Mouse (Mus musculus) cerebral cortex, adult 2 months (tissue): ENCODE data around the gene Pde8a.

Experiments
- WGBS: fragments of 180-500 bp; shearing (Covaris S2); methylation state at CpG from one replicate; pipeline ENCODE4 v1.1.7; 2018; 5-methylcytosine and 5-hydroxymethylcytosine counted together

The Pde8a gene

DNA sequence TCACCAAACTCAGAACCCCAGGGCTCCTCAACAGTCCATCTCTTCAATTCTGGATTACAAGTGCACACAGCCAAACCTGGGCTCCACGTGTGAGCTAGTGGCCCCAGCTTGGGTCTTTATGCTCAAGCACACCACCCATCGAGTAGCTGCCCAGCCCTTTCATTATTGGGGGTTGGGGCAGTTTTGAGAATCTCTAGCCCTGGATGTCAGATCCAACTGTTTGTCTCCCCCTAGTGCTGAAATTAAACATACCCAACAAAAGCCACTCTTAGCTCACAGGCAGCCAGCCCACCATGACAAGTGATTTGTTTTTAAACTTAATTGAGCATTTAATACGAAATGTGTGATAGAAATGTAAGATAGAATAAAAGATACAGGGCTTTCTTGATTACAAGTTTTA, 128.2 kb downstream of the Pde8a start:
- 21% methylated on average over 3 of the region's 3 CpGs for WGBS

DNA sequence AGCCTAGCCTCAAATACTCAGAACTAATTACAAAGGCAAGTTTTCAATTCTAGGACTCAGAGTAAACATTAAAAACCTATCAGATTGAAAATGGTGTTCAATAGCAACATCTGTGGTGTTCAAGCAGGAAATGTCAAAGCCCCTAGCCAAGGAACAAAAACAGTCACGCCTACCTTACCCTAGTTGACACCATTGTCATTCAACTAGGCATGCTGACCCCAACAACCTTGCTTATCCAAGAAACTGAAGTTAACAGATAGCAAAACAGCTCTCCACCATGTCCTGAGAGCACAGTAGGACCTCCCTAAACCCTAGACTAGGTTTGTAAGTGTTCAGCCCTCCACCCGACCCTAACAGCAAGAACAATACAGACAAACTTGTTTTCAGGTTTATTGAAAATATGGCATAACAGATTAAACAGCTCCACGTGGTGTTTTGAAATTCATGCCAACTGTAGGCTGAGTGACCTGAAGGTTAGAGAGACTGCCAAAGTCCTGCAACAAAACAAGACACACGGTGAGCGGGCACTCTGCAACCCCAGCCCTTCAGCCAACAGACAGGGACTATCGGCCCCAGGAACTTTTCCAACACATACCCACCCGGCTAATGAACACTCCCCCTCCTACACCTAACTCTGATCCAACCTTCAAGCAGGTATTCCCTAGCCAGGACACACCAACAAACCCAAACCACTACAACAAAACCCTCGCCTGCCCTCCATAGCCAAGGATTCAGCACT, 129.1 kb downstream of the Pde8a start:
- WGBS: 51% methylated on average over 8 of the region's 8 CpGs

DNA sequence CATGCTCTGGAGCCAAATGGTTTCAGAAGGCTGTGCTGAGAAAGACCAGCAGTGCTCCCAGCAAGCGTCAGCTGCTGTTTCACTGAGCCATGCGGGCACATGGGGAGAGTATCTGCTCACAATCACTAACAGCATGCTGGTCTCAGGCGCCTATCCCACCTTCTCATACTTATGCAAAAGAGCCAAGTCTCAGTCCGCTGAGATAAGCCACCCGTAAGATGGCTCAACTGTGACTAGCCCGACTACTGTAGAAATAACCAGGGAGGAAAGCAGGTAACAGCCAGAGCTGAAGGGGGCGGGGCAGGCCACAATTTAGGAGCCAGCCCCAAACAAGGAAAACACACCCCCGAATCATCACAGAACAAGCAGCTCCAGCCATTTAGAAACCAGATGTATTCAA, 129.9 kb downstream of the Pde8a start:
- 25% methylated on average over 8 of the region's 8 CpGs for WGBS

DNA sequence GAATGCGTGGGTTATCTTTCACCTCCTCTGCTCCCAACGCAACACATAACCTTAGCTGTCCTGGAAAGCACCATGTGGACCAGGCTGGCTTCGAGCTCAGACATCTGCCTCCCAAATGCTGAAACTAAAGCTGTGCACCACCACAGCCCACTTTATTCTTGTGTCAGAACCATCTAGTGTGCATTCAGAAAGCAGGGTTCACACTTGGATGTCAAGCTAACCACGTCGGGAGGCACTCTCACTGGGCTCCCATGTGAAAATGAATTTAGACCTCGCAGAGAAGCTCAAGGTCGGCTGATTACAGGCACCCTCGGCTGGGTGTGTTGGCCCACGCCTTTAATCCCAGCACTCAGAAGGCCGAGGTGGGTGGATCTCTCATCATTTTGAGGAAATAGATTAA, 130.4 kb downstream of the Pde8a start:
- 5% methylated on average over 10 of the region's 10 CpGs for WGBS

DNA sequence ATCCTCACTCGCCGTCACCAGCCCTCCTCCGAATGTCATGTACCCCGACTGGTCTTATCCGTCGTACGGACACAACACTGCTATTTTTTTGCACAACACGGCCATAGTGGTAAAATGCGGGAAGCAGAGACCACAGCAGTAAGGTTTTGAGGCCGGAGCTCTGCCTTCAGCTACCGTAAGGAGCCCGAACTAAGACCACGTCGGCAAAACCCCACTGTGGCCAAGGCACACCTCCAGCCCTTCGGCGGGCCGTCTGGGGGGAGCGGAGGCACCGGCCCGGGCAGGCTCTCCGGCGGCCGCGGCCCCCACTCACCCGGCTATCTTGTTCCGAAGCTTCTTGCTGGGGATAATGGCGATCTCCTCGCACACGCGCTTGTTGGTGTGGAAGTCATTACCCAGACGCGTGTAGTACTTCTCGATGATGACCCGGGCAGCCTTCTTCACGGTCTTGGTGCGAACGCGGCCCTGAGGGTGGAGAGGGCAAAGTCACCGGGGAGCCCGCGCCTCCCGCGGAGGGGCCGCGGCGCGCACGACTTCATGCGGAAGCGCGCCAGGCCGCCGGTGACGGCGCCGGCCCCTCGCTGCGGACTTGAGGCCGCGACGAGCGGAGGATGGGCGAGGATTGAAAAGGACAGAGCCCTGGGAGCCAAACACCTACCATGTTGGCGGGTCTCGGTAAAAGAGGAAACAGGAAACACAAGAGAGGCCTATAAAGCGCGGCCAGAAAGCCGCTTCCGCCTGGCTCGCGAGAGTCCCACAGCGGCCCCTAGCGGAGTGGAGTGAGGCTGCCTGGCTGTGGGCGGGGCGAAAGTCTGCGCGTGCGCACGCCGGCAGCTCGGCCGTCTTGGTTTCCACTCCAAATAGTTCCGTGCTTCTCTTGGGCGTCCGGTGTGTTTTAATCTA, 131.4 kb downstream of the Pde8a start, which contains the start of gene Rps17:
TSS of gene Rps17 (minus strand) at position 711 of the 903 bp plus-strand sequence.
- under 1% methylated on average over 85 of the region's 85 CpGs for WGBS

DNA sequence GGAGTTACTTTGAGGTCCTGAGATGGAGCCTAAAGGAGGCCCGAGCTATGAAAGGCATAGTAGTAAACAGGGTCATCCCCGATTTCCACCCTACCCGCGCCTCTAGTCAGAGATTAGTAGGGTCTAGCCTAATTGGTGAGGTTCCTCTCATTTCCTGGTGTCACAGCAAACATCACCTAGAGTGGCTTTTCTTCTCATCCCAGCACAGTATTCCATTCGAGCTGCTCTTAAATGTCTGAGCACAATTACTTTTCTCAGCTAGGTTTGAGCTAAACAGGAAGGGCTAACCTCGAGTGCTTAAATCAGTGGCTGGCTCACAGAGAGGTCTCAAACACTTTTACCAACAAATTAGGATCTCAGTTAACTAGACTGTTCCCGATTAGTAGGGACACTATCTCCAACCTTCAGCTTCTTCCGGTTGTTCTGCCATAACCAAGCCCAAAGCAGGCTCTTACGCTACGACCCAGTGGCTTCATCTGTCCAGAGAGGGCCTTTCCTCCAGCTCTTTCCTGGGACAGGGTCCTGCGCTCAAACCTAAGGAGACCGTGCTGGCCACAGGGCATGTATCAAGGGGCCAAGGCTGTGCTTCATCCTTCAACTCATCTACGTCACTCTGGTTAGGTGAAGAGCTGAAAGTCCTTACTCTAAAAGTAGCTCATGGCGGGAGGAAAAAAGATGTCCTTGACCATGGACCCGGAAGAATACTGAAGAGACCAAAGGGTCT, 132.2 kb downstream of the Pde8a start:
- 61% methylated on average over 15 of the region's 15 CpGs for WGBS

DNA sequence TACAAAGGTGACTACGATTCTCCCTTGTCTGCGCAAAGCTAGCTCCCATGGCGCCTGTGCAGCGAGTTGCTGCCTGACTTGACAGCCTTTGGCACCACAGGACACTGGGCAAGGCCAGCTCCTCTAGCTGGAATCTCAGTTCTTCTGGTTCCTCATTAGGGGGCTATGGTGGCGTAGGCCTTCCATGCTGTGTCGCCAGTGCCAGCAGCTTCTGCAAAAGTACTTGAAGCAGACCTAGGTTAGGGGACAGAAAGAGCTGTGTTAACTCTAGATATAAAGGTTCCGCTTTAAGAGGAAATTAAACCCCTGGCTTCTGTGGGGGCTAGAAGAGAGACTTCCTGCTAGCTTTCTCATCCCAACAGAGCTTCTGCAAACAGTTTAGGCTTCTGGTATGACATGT, 134.8 kb downstream of the Pde8a start:
- WGBS: 65% methylated on average over 7 of the region's 7 CpGs

DNA sequence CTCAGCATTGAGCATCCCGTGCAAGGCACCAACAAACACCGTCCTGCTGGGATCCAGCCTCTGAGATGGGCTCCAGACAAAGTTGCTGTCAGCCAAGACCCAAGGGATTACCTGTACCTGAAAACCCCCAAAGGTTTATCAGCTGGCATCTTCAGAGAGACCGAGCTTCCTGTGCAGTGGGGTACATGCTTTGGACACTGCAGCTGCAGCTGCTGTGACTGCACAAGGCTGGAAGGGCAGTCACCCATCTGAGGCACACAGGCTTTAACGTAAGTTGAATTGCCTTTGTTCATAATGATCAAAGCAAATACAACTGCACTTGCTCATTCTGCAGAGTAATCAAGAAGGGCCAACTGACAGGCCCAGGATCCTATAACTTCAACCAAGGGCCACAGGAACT, 138.4 kb downstream of the Pde8a start:
- 80% methylated on average over 4 of the region's 4 CpGs for WGBS

DNA sequence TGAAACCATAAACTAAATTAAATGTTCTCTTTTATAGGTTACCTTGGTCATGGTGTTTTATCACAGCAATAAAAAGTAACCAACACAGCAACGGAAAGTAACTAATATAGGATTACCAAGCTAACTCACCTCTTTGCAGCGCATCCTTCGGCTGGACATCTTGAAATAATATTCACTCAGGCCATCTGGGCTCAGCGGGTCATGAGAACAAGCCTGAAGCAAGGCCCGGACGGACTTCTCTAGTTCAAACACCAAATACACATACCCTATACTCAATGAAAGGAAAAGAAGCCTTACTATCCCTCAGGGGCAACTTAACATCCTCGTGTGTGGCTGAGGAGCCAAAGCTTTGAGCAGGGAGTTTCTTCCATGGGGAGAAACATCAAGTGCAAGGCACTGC, 142.3 kb downstream of the Pde8a start:
- 81% methylated on average over 7 of the region's 7 CpGs for WGBS

DNA sequence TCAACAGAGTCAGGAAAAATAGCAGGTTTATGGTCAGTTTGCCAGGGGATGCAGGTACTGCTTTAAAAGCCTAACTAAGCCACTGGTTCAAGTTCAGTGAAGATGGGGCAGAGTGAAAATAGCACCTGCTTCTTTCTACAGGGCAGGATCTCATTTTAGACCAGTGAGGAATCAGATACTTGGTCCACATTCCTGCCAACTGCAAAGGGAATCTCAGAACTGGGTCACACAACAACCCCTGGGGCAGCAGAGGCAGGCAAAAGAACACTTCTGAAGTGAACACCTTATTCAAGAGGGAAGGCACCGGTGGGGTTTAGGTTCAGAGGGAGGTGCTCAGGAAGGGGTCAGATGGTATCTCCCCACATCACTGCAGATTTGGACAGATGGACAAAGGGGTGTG, 143.0 kb downstream of the Pde8a start:
- 83% methylated on average over 1 of the region's 1 CpGs for WGBS

DNA sequence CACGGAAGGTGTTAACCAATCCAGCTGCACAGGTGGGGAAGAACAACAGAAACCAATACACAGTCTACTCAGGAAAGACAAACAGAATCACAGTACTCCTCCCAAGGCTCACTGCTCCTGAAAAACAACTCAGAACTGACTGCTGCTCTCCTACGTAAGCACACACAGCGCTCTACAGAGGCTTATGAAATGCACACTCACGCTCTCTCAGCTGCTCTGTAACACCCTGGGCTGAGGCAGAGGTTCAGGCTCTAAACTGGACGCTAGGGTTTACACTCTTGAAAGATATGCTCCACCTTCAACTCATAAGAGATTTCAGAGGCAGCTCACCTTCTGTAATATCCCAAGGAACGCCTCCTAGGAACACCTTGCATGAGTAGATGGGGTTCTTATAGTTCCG, 143.6 kb downstream of the Pde8a start:
- WGBS: 89% methylated on average over 7 of the region's 7 CpGs

DNA sequence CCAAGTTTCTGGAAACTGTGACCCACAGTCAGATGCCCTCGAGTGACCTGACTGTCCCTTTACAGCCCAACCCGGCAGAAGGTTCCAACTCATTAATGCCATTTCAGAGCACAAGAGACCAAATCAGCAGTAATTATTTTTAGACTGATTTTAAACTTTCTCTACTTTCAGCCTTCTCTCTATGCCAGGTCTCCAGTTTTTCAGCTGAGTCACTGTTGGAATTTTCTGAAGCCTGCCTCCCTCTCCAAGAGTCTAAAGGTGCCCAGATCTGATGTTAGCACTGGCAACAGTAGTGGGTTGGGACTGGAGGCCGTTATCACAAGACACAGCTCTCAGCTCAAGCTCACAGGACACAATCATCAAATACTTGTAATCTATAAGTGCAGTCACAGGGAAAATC, 154.6 kb downstream of the Pde8a start:
- 36% methylated on average over 3 of the region's 3 CpGs for WGBS

DNA sequence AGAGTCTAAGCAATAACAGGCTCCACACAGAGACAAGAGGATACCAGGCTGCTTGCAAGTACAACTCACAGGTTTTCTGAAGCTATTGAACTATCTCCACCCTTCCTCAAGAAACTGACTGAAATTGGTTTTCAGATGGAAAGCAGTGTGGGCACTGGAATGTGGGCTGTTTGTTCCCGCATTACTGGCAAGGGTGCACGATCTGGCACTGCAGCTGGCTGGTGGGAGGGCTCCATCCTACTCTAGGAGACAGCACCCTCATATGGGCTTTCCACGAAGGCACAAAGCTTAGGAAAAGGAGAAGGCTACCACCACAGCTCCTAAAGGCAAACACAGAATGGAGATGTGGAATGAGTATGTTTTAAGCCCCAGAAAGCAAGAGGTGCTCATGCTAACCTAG, 156.3 kb downstream of the Pde8a start:
- WGBS: 14% methylated on average over 3 of the region's 3 CpGs

DNA sequence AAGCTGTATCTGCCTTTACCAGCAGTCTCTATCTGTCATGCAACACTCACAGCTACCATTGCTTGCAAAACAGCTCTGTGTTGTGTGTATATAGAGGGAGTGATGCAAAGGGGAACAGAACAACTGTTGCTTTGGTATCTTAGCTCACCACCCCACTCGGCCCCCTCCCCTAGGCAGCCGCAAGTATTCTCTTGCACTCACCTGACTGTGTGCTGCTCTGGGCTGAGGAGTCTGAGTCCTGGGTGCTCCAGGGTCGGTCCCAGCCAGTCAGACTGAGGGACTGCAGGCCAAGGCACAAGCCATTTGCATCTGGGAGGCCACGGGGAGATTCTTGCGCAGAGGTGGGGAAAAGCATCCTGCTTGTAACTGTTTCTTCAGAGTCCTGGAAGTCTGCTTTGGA, 158.4 kb downstream of the Pde8a start:
- 19% methylated on average over 5 of the region's 5 CpGs for WGBS

DNA sequence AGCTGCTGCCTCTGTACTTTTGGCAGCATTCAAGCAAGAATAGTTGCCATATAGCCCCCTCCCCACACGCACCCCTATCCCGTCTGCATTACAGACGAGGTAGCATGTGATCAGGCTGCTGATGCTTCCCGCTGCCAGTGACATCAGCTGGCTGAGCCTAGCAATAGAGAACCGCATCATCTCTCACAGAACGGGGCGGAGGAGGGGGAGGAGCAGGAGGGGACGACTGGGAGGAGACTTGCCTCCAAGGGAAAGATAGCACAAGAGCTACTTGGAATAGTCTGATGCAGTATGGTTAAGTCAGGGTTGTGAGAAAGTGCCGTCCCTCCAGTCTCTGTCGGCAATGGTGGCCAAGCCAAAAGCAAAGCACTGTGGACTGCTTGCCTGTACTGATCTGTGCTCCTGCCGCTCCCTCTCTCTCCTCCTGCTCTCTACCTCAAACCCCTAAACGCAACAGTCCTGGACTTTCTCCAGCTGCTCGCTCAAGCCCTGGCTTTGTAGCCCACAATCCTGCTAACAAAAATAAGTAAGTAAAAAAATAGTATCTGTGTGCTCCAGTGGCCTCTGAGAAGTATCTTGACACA, 159.0 kb downstream of the Pde8a start:
- 2% methylated on average over 13 of the region's 13 CpGs for WGBS

DNA sequence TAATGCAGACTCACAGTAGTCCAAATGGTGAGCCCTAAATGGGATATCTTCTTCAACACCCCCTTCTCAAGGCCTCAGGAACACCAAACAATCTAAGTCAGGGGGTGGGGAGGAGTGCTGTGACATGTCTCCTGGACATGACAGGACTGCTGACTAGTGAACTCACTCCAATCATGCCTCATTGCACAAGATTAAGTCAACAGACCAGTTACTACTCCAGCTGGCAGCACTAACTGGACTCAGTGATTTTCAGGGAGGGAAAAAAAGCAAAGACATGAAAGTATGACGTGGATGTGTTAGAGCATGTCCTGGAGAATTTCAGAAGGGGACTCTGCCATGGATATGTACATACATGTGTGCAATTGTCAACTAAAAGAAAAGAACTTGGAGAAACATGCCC, 166.0 kb downstream of the Pde8a start:
- 79% methylated on average over 1 of the region's 1 CpGs for WGBS
